Mouse (Mus musculus): Measurements from ENCODE around the gene Nrip1.

Gene Nrip1

GRCm38 (mm10) chr16:76372045-76372940, 1.3 kb downstream of the Nrip1 start:
- DNase-seq (ENCODE audit: low spot score in 2 of 2) = peak; percentile 35 to 59

- DNase-seq (ENCODE audit: low spot score in 2 of 2) = no peak
Measured at GRCm38 (mm10) chr16:76371614-76371917, 2.1 kb downstream of the Nrip1 start.

GRCm38 (mm10) chr16:76370716-76371613, 2.7 kb downstream of the Nrip1 start:
- no peak for DNase-seq (ENCODE audit: low spot score in 2 of 2)

DNA sequence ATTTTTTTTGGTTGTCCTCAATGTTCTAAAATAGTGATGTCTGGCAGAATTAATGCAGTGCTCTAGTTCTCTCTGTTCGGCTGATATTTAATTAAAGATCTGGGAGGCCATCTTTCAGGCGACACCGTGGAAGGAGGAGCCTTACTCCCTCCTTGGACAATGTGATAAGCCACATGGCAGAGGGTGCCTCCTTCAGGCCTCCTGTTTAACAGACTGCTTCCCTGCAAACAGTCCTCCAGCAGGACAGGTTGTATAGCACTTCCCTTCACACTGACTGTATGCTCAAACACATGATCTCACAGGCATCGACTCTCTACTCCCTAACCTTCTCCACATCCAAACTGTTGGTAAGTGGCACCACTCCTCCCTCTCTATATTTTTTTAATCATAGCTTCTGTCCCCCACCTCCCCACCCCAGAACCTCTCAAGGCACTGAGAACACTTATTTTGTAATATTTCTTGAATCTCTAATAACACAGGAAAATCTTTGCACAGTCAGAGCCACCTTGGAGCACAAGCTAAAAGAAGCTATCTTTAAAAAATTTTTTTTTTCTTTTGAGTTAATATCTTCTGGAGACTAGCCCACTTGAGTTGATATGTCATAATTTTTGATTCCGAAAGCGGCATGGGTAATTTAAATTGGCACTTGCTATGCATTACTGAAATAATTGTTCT, 3.4 kb downstream of the Nrip1 start:
- no peak for DNase-seq (ENCODE audit: low spot score in 2 of 2)

DNA sequence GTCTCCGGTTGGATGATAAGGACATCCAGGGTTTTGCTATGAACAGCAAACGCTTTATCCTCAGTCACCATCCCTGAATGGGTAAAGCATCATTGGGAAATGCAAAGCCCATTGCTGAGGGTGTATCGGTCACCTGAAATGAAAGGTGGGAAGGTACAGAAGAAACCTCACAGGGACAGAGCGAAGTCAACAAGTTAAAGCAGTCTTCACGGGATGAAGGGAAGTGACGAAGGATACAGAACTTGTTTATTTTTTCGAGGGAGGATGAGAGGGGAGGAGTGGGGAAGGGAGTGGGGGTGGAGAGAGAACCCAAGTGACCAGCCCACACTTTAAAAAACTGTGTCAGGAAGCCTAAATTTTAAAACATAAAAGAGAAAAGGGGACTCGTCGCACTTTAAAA, 4.4 kb downstream of the Nrip1 start:
- no peak for DNase-seq (ENCODE audit: low spot score in 2 of 2)

- DNase-seq (ENCODE audit: low spot score in 2 of 2) = no peak
Measured at GRCm38 (mm10) chr16:76367261-76367908, 6.2 kb downstream of the Nrip1 start.

GRCm38 (mm10) chr16:76365790-76366406, 7.7 kb downstream of the Nrip1 start:
- DNase-seq (ENCODE audit: low spot score in 2 of 2) = peak; percentile 22 to 50

DNA sequence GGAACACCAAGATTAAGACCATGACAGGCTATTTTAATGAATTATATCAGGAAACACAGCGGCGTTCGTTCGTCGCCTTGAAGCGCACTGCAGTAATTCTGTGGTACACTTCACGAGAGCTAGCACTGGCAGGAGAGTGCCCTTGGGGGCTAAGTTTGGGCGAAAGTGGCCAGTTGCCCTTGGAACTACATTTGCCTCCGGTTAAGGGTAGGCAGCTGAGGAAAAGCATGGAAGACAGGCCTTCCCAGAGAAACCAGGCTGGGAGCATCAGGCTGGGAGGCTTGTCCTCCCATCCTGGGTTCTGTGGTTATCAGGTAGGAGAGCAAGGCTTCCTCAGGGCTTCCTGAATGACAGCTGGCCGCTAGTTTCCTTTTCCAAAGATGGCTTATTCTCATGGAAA, 8.4 kb downstream of the Nrip1 start:
- no peak for DNase-seq (ENCODE audit: low spot score in 2 of 2)

- no peak for DNase-seq (ENCODE audit: low spot score in 2 of 2)
Measured at GRCm38 (mm10) chr16:76363641-76364040, 10.0 kb downstream of the Nrip1 start.

- DNase-seq (ENCODE audit: low spot score in 2 of 2) = no peak
Measured at GRCm38 (mm10) chr16:76362982-76363381, 10.6 kb downstream of the Nrip1 start.

GRCm38 (mm10) chr16:76360441-76360840, 13.2 kb downstream of the Nrip1 start:
- DNase-seq (ENCODE audit: low spot score in 2 of 2) = no peak

- DNase-seq (ENCODE audit: low spot score in 2 of 2) = no peak
Measured at GRCm38 (mm10) chr16:76358757-76359156, 14.9 kb downstream of the Nrip1 start.

- no peak for DNase-seq (ENCODE audit: low spot score in 2 of 2)
Measured at GRCm38 (mm10) chr16:76358128-76358748, 15.4 kb downstream of the Nrip1 start.

DNA sequence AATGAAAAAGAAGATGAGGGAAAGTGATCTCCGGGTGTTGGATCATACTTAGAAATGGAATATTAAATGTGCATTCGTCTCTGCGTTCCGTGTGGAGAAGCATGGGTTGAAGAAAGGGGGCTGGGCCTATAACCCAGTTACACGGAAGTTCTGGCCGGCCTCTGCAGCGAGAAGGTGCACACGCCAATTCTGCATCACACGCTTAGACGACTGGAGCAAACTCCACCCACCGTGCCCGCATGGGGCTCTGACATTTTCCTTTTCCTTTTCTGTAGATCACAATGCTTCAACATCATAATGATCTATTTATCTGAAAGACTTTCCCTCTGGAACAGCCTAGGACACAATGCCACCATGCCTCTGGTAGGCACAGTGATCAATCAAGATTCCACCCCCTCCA, 16.5 kb downstream of the Nrip1 start:
- no peak for DNase-seq (ENCODE audit: low spot score in 2 of 2)

DNA sequence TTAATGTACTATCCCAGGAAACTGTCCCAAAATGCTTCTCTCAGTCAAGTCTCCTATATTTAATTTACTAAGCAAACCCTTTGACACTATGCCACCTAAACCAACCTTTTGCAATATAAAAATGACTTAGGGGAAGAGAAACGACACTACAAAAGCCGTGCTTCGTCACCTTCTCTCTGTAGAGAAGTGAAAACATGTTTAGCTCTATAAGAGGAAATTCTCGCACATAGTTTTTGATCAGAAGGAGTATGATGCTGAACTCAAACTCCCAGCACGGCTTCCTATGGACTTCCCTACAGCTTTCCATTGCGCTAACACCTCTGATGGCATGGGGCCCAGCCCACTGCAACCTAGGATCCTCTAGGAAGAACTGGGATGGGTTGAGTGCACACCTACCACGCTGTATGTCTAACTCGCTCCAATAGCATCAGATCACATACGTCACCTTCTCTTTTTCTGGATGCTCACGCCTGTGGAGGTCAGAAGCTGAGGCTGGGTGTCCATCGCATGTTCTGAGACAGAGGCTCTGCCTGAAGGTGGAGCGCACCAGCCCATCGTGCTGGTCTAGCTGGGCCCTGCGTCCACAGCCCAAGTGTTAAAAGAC, 17.6 kb downstream of the Nrip1 start:
- no peak for DNase-seq (ENCODE audit: low spot score in 2 of 2)

DNA sequence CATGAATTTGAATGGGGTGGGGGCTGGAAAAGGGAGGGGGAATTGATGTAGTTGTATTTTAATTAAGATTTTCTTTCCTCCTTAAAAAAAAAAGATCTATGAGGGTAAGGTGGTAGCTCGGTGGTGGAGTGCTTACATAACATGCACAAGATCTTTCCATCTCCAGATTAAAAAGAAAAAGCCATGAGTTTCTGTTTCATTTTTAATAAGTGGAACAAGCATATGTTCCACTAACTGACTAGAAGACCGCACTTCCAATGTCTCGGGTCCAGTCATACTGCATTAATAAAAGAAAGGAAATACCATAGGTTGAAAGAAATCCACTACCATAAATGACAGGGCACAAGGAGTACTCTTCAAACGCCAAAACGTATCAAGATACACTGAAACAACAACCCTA, 18.4 kb downstream of the Nrip1 start:
- DNase-seq (ENCODE audit: low spot score in 2 of 2) = no peak

- DNase-seq (ENCODE audit: low spot score in 2 of 2) = no peak
Measured at GRCm38 (mm10) chr16:76354841-76355240, 18.8 kb downstream of the Nrip1 start.

GRCm38 (mm10) chr16:76354289-76354688, 19.3 kb downstream of the Nrip1 start:
- no peak for DNase-seq (ENCODE audit: low spot score in 2 of 2)

DNA sequence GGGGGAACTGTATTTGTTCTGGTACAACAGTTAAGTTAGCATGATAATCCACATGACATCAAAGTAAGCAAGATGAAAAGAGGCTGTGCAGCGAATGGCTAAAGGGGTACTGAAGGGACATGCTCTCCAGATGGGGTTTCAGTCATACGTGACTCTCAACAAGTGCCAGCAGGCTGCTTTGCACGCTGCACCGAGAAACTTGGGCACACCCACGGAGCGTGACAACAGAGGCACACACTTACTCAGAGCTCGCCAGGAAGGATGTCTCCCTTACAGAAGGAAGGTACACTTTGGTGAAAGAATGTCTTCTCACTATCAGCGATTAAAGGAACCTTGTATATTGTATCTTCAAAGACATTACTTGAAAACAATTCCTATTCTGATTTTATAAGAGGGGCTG, 22.7 kb downstream of the Nrip1 start:
- DNase-seq (ENCODE audit: low spot score in 2 of 2) = no peak

GRCm38 (mm10) chr16:76349053-76349452, 24.6 kb downstream of the Nrip1 start:
- no peak for DNase-seq (ENCODE audit: low spot score in 2 of 2)

Measured in natural killer cell, adult 2 months (primary cell).